Mouse (Mus musculus) limb, embryonic 15.5 days (tissue): ENCODE data around the gene Ugt1a10. TPM values are rescaled to one million over a fixed set of nuclear protein-coding genes. Genes with fewer than 3 reads are reported as not detected.
A peak's percentile ranks its signal among the peaks of the same experiment; 100 is the strongest.
"Not testable (repeated sequence)": the region's sequence is repeated elsewhere in the genome, so short reads cannot be mapped to it uniquely, and the experiment has no call there.

Source experiments
- ATAC-seq: fragments of 200-750 bp; cut with Nextera tagmentation; 2 replicates; pipeline ENCODE4 v1.8.0; 2017; ENCODE audit warnings: low read depth, moderate TSS enrichment; ENCODE audit not compliant: insufficient number of reproducible peaks, low FRiP score, low TSS enrichment
- H3K27ac ChIP-seq: fragments of 300-500 bp; sonication (generic); 2 replicates; pipeline ENCODE4 v1.5.1; 2015; ENCODE audit warnings: moderate library complexity, mild to moderate bottlenecking, inconsistent platforms
- H3K27me3 ChIP-seq: fragments of 300-500 bp; sonication (generic); 2 replicates; pipeline ENCODE4 v1.6.1; 2015; ENCODE audit warnings: inconsistent platforms
- H3K36me3 ChIP-seq: fragments of 300-500 bp; sonication (generic); 2 replicates; pipeline ENCODE4 v1.6.1; 2015; ENCODE audit warnings: inconsistent platforms
- H3K4me1 ChIP-seq: fragments of 300-500 bp; sonication (generic); 2 replicates; pipeline ENCODE4 v1.6.1; 2015; ENCODE audit warnings: inconsistent platforms
- H3K4me2 ChIP-seq: fragments of 300-500 bp; sonication (generic); 2 replicates; pipeline ENCODE4 v1.6.1; 2015; ENCODE audit warnings: mild to moderate bottlenecking, inconsistent platforms
- H3K4me3 ChIP-seq: fragments of 300-500 bp; sonication (generic); 2 replicates; pipeline ENCODE4 v1.5.1; 2015; ENCODE audit warnings: mild to moderate bottlenecking, inconsistent platforms
- H3K9ac ChIP-seq: fragments of 300-500 bp; sonication (generic); 2 replicates; pipeline ENCODE4 v1.6.1; 2015; ENCODE audit warnings: inconsistent platforms
- H3K9me3 ChIP-seq: fragments of 300-500 bp; sonication (generic); 2 replicates; pipeline ENCODE4 v1.6.1; 2016; ENCODE audit warnings: inconsistent platforms
- WGBS: fragments of 180-500 bp; shearing (Covaris S2); methylation state at CpG from one replicate; pipeline ENCODE4 v1.1.7; 2015; 5-methylcytosine and 5-hydroxymethylcytosine counted together
- polyA plus RNA-seq: library from polyadenylated mRNA; unstranded; fragments of >200 nt; fragmentation: Nextera tagmentation; extraction: Ambion mirVana; gene quantifications from 2 replicates; pipeline ENCODE4 v1.2.1, GENCODE M21; 2015

Ugt1a10 gene
- polyA plus RNA-seq, 1 experiment from 2014 or later: not detected

- not testable (repeated sequence) for H3K27me3 ChIP-seq, H3K27ac ChIP-seq, H3K4me3 ChIP-seq, H3K9ac ChIP-seq, ATAC-seq, H3K9me3 ChIP-seq, H3K4me2 ChIP-seq, H3K4me1 ChIP-seq, H3K36me3 ChIP-seq
- whole genome bisulfite sequencing: 86% methylated on average over 2 of the region's 2 CpGs
These were observed 73.9 kb downstream of the Ugt1a10 start for GRCm38 (mm10) chr1:88129091-88129490.

GRCm38 (mm10) chr1:88130223-88130622 lies 75.0 kb downstream of the Ugt1a10 start:
- ATAC-seq, H3K9me3 ChIP-seq, H3K4me1 ChIP-seq, H3K4me3 ChIP-seq, H3K9ac ChIP-seq, H3K36me3 ChIP-seq, H3K4me2 ChIP-seq, H3K27ac ChIP-seq, H3K27me3 ChIP-seq: not testable (repeated sequence)
- 67% methylated on average over 1 of the region's 1 CpGs for WGBS

- Histone ChIP-seq H3K9ac (no peak overlapping the region), H3K27me3 (no peaks in the 10 kb centered on the region), H3K36me3 (no peaks in the 10 kb centered on the region), H3K9me3 (no peaks in the 10 kb centered on the region), H3K4me1 (peaks cover 9% of the 10 kb centered on the region; the same call in 1 of the 2 replicates), H3K4me3 (no peak overlapping the region), H3K27ac (peak overlapping the region; percentile 69), H3K4me2 (no peak overlapping the region)
- ATAC-seq: no peak
- 25% methylated on average over 3 of the region's 3 CpGs for WGBS
These were observed 78.8 kb downstream of the Ugt1a10 start for GRCm38 (mm10) chr1:88133908-88134456.

GRCm38 (mm10) chr1:88134457-88135011 lies 79.3 kb downstream of the Ugt1a10 start, which contains the start of gene Ugt1a6a:
Gene Ugt1a6a (plus strand): TSS chr1:88134809.
- H3K27ac ChIP-seq: peak within 1 kb of the TSS; percentile 69
- H3K9ac ChIP-seq: not testable (repeated sequence)

GRCm38 (mm10) chr1:88135229-88135904 lies 80.2 kb downstream of the Ugt1a10 start:
- not testable (repeated sequence) for H3K9ac ChIP-seq, H3K4me1 ChIP-seq, H3K27me3 ChIP-seq

More at GRCm38 (mm10) chr1:88134457-88135011, 79.3 kb downstream of the Ugt1a10 start, which contains the start of gene Ugt1a6a:
- not testable (repeated sequence) for H3K4me2 ChIP-seq, H3K36me3 ChIP-seq, H3K4me3 ChIP-seq, ATAC-seq, H3K9me3 ChIP-seq, H3K4me1 ChIP-seq, H3K27me3 ChIP-seq
- WGBS: 38% methylated on average over 5 of the region's 5 CpGs

GRCm38 (mm10) chr1:88136646-88137045 lies 81.5 kb downstream of the Ugt1a10 start:
- H3K9ac ChIP-seq: no peak overlapping the region

More at GRCm38 (mm10) chr1:88135229-88135904, 80.2 kb downstream of the Ugt1a10 start:
- H3K4me3 ChIP-seq, H3K4me2 ChIP-seq, H3K36me3 ChIP-seq, H3K9me3 ChIP-seq, ATAC-seq, H3K27ac ChIP-seq: not testable (repeated sequence)
- WGBS: 78% methylated on average over 6 of the region's 6 CpGs

GRCm38 (mm10) chr1:88137264-88137663 lies 82.1 kb downstream of the Ugt1a10 start:
- H3K27ac ChIP-seq: no peak overlapping the region
- no peak overlapping the region for H3K9ac ChIP-seq
- H3K36me3 ChIP-seq: no peaks in the 10 kb centered on the region
- no peak for ATAC-seq
- H3K27me3 ChIP-seq: no peaks in the 10 kb centered on the region
- no peaks in the 10 kb centered on the region for H3K9me3 ChIP-seq
- peaks cover 9% of the 10 kb centered on the region; the same call in 1 of the 2 replicates for H3K4me1 ChIP-seq
- WGBS: 84% methylated on average over 3 of the region's 3 CpGs
- no peak overlapping the region for H3K4me3 ChIP-seq
- H3K4me2 ChIP-seq: no peak overlapping the region

More at GRCm38 (mm10) chr1:88136646-88137045, 81.5 kb downstream of the Ugt1a10 start:
- Histone ChIP-seq H3K4me3 (no peak overlapping the region), H3K36me3 (no peaks in the 10 kb centered on the region), H3K27ac (no peak overlapping the region), H3K4me2 (no peak overlapping the region), H3K9me3 (no peaks in the 10 kb centered on the region), H3K4me1 (peaks cover 9% of the 10 kb centered on the region; the same call in 1 of the 2 replicates), H3K27me3 (no peaks in the 10 kb centered on the region)
- no peak for ATAC-seq
- 65% methylated on average over 2 of the region's 2 CpGs for WGBS

GRCm38 (mm10) chr1:88138145-88138544 lies 83.0 kb downstream of the Ugt1a10 start:
- no peak for ATAC-seq
- Histone ChIP-seq H3K4me3 (no peak overlapping the region), H3K36me3 (no peaks in the 10 kb centered on the region), H3K4me1 (peaks cover 9% of the 10 kb centered on the region; the same call in 1 of the 2 replicates), H3K9ac (no peak overlapping the region), H3K27me3 (no peaks in the 10 kb centered on the region), H3K9me3 (no peaks in the 10 kb centered on the region), H3K4me2 (no peak overlapping the region), H3K27ac (no peak overlapping the region)
- 91% methylated on average over 1 of the region's 1 CpGs for WGBS

GRCm38 (mm10) chr1:88140492-88140891 lies 85.3 kb downstream of the Ugt1a10 start:
- 73% methylated on average over 1 of the region's 1 CpGs for WGBS
- not testable (repeated sequence) for H3K4me3 ChIP-seq

GRCm38 (mm10) chr1:88143966-88144675 lies 88.9 kb downstream of the Ugt1a10 start:
- H3K4me3 ChIP-seq, H3K9ac ChIP-seq, ATAC-seq, H3K27me3 ChIP-seq, H3K36me3 ChIP-seq, H3K27ac ChIP-seq, H3K4me2 ChIP-seq, H3K4me1 ChIP-seq, H3K9me3 ChIP-seq: not testable (repeated sequence)
- 2% methylated on average over 5 of the region's 5 CpGs for WGBS

More at GRCm38 (mm10) chr1:88140492-88140891, 85.3 kb downstream of the Ugt1a10 start:
- H3K27me3 ChIP-seq, H3K4me1 ChIP-seq, H3K27ac ChIP-seq, H3K9ac ChIP-seq, ATAC-seq, H3K4me2 ChIP-seq, H3K9me3 ChIP-seq, H3K36me3 ChIP-seq: not testable (repeated sequence)

- not testable (repeated sequence) for H3K9me3 ChIP-seq, H3K27me3 ChIP-seq, H3K27ac ChIP-seq, H3K4me3 ChIP-seq, H3K4me2 ChIP-seq, H3K36me3 ChIP-seq, H3K9ac ChIP-seq, H3K4me1 ChIP-seq, ATAC-seq
- 62% methylated on average over 2 of the region's 2 CpGs for WGBS
These were observed 90.1 kb downstream of the Ugt1a10 start for GRCm38 (mm10) chr1:88145278-88145677.

GRCm38 (mm10) chr1:88150133-88150532 lies 94.9 kb downstream of the Ugt1a10 start:
- WGBS: 71% methylated on average over 2 of the region's 2 CpGs
- not testable (repeated sequence) for H3K27me3 ChIP-seq, ATAC-seq

More at GRCm38 (mm10) chr1:88150133-88150532, 94.9 kb downstream of the Ugt1a10 start:
- not testable (repeated sequence) for H3K9ac ChIP-seq, H3K4me1 ChIP-seq, H3K4me3 ChIP-seq, H3K27ac ChIP-seq, H3K4me2 ChIP-seq, H3K9me3 ChIP-seq, H3K36me3 ChIP-seq
